Mouse (Mus musculus) lung, postnatal 0 days (tissue): ENCODE measurements around the gene Ifi27l2b. TPM values are rescaled to one million over a fixed set of nuclear protein-coding genes. Genes with fewer than 3 reads are reported as not detected.
"Not testable (repeated sequence)": the region's sequence is repeated elsewhere in the genome, so short reads cannot be mapped to it uniquely, and the experiment has no call there.

Source experiments
- ATAC-seq: fragments of 200-750 bp; cut with Nextera tagmentation; 2 replicates; pipeline ENCODE4 v1.8.0; 2017; ENCODE audit warnings: moderate library complexity
- DNase-seq: peaks from one replicate; pipeline ENCODE4 v3.0.0-alpha.2; 2016; ENCODE audit warnings: low spot score
- H3K27ac ChIP-seq: fragments of 300-500 bp; sonication (generic); 2 replicates; pipeline ENCODE4 v1.5.1; 2014; ENCODE audit warnings: antibody characterized with exemption, mild to moderate bottlenecking, low read length, mixed read lengths
- H3K27me3 ChIP-seq: fragments of 300-500 bp; sonication (generic); replicated peaks from 2 replicates; pipeline ENCODE4 v1.6.1; 2014; ENCODE audit warnings: low read length, mixed read lengths; ENCODE audit not compliant: insufficient read depth
- H3K36me3 ChIP-seq: fragments of 300-500 bp; sonication (generic); 2 replicates; pipeline ENCODE4 v1.6.1; 2014; ENCODE audit warnings: low read length, mixed read lengths; ENCODE audit not compliant: insufficient read depth
- H3K4me1 ChIP-seq: fragments of 300-500 bp; sonication (generic); 2 replicates; pipeline ENCODE4 v1.6.1; 2014; ENCODE audit warnings: antibody characterized with exemption, low read depth, low read length, mixed read lengths; ENCODE audit not compliant: insufficient read depth
- H3K4me2 ChIP-seq: fragments of 300-500 bp; sonication (generic); replicated peaks from 2 replicates; pipeline ENCODE4 v1.6.1; 2014; ENCODE audit warnings: low read depth, mild to moderate bottlenecking, low read length, moderate library complexity, mixed read lengths
- H3K4me3 ChIP-seq: fragments of 300-500 bp; sonication (generic); 2 replicates; pipeline ENCODE4 v1.5.1; 2014; ENCODE audit warnings: low read depth, low read length
- H3K9ac ChIP-seq: fragments of 300-500 bp; sonication (generic); replicated peaks from 2 replicates; pipeline ENCODE4 v1.6.1; 2014; ENCODE audit warnings: low read depth, mild to moderate bottlenecking
- H3K9me3 ChIP-seq: fragments of 300-500 bp; sonication (generic); 2 replicates; pipeline ENCODE4 v1.6.1; 2016; ENCODE audit warnings: low read length, mixed read lengths
- CTCF ChIP-seq: IDR thresholded peaks from 2 replicates; pipeline ENCODE4 v1.5.1; 2016; ENCODE audit warnings: antibody characterized with exemption, mild to moderate bottlenecking
- EP300 ChIP-seq: IDR thresholded peaks from 2 replicates; pipeline ENCODE4 v1.6.1; 2016; ENCODE audit warnings: antibody characterized with exemption, mild to moderate bottlenecking, control low read depth
- WGBS: fragments of 180-500 bp; shearing (Covaris S2); extraction: QIAGEN DNeasy Blood & Tissue Kit; methylation state at CpG from one replicate; pipeline ENCODE4 v1.1.7; 2014; 5-methylcytosine and 5-hydroxymethylcytosine counted together
- polyA plus RNA-seq: library from polyadenylated mRNA; unstranded; fragments of >200 nt; fragmentation: Nextera tagmentation; extraction: Ambion mirVana; gene quantifications from 2 replicates; pipeline ENCODE4 v1.2.1, GENCODE M21; 2015

The Ifi27l2b gene
- polyA plus RNA-seq, 1 experiment from 2014 or later = not detected

DNA sequence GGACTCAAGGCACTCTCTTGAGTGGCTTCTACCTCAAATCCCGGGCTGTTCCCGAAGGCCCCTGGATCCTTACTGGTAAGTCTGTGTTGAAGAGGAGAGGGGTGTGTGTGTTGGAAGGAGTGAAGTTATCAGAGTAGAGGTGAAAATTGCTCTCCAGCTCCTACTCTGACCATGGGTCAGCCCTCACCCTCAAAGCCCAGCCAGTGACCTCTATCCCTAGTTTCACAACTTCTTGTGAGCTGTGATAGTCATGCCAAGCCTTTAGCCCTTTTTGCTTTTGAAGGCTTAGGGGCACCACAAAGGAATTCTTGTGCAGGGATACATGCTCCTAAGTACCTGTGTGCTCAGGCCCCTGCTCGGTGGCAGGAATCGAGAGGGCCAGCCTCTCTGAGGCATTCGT lies 24.6 kb upstream of the Ifi27l2b start:
- no peak overlapping the region for H3K4me3 ChIP-seq
- H3K27me3 ChIP-seq = no peaks in the 10 kb centered on the region
- no peak overlapping the region for H3K27ac ChIP-seq
- TF ChIP-seq CTCF (no peak), EP300 (no peak)
- H3K9ac ChIP-seq = no peak overlapping the region
- peak; percentile 16 for ATAC-seq
- no peak for DNase-seq
- H3K4me2 ChIP-seq = no peak overlapping the region
- H3K9me3 ChIP-seq = no peaks in the 10 kb centered on the region
- 59% methylated on average over 5 of the region's 5 CpGs for WGBS
- no peaks in the 10 kb centered on the region for H3K4me1 ChIP-seq
- no peaks in the 10 kb centered on the region for H3K36me3 ChIP-seq

DNA sequence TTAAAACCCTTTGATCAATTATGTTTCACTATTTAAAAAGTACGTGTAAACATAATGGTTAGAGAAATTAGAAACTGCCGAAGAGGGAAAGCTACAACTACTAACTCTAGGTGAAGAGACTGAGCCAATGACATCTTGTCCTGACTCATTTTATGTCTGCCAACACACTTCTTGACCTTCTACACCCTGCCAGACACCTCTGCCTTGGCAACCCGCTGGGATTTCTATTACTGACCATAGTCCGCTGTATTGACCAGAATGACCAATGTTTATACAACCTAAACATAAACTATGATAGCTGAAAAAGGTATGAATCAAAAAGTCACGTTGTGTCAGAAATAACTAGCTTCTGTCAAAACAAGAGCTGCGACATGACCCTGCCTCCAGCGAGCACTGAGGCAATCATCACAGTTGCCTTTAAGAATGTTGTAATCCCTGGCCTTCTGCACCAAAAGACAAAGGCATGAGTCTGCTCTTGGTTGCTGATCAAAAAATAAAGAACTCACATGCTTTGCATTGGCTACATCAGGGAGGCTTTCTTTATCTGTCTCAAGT lies 20.5 kb upstream of the Ifi27l2b start:
- Histone ChIP-seq H3K27ac (no peak overlapping the region), H3K9ac (no peak overlapping the region), H3K4me2 (no peak overlapping the region), H3K4me3 (no peak overlapping the region), H3K9me3 (no peaks in the 10 kb centered on the region), H3K36me3 (no peaks in the 10 kb centered on the region), H3K27me3 (no peaks in the 10 kb centered on the region), H3K4me1 (no peaks in the 10 kb centered on the region)
- 51% methylated on average over 7 of the region's 7 CpGs for WGBS
- ATAC-seq = peak; percentile 39; the same call in 1 of the 2 replicates
- peak; percentile 74 for DNase-seq
- no peak; the same call in 1 of the 2 replicates for TF ChIP-seq EP300
- TF ChIP-seq CTCF = no peak

DNA sequence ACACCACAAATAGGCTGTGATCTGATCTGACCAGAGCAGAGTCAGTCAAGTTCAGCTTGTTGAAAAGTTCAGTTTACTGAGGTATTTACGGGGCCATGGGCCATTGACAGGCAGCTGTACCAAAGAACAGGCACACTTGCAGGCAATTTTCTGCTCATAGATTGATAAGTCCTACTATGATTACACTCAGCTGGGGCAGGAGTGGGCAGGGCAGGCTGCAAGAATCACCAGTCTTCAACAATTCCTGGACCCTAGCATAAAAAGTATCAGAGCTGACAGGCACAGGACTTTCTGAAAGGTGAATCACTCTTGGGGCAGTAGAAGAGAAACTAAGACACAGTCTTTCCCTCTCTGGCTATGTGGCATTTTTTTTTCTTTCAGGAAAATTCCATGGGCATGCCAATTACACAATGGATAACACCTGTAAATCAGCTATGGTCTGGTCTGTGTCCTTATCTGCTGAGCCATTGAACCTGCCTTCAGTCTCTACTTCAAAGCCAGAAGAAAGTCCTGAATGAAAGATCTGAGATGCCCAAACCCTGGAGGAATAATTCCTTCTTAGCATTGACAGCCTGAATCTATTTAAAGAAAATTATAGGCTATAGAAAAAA lies 19.9 kb upstream of the Ifi27l2b start:
- DNase-seq = no peak
- Histone ChIP-seq H3K27ac (no peak overlapping the region), H3K4me3 (no peak overlapping the region), H3K4me2 (no peak overlapping the region), H3K9ac (no peak overlapping the region), H3K27me3 (no peaks in the 10 kb centered on the region), H3K9me3 (no peaks in the 10 kb centered on the region), H3K36me3 (no peaks in the 10 kb centered on the region), H3K4me1 (no peaks in the 10 kb centered on the region)
- no peak for ATAC-seq
- 74% methylated on average over 1 of the region's 1 CpGs for WGBS
- TF ChIP-seq EP300 (no peak), CTCF (no peak)

DNA sequence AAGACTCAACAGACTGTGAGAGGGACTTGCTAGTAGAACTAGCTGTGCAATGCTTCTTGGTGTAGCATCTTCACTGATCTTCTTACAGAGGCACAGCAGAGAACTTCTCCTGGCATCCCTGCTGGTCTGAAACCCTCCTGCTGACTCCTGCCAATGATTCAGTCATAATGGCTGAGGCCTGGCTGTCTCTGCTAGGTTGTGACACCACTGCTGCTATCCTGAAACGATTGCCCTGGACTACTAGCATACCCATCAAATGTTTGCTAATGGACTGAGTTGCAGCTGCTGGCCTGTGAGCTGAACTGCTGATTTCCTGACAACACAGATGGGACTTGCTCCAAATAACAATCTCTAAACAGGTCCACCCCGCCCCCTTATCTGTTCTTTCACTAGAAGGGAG lies 17.5 kb upstream of the Ifi27l2b start:
- Histone ChIP-seq H3K4me3 (no peak overlapping the region), H3K9ac (no peak overlapping the region), H3K9me3 (no peaks in the 10 kb centered on the region), H3K4me1 (no peaks in the 10 kb centered on the region), H3K36me3 (no peaks in the 10 kb centered on the region), H3K4me2 (no peak overlapping the region), H3K27ac (no peak overlapping the region), H3K27me3 (no peaks in the 10 kb centered on the region)
- WGBS = 22% methylated on average over 2 of the region's 2 CpGs
- DNase-seq (no peak), ATAC-seq (no peak)
- TF ChIP-seq EP300 (no peak), CTCF (no peak)

DNA sequence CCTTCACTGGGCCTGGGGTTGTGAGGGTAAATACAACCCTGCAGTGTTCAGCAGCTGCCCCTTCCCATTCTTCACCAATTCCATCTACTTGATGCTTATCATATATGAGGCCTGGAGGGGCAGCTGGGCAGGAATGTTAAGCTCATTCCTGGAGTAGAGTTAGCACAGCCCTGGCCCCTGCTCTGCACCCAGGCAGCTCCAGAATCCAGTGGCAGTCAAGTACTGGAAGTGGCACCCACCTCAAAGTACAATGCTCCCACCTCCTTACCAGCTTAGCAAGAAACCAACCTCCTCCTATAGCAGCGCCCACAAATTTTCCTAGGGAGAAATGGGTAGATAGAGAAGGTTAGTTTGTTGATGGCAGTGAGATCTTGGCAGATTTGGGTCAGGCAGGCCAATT lies 296 bp downstream of the Ifi27l2b start:
- H3K4me2 ChIP-seq, H3K27ac ChIP-seq, H3K9me3 ChIP-seq, H3K4me3 ChIP-seq, ATAC-seq, H3K9ac ChIP-seq, H3K27me3 ChIP-seq, H3K36me3 ChIP-seq, DNase-seq, H3K4me1 ChIP-seq: not testable (repeated sequence)
- no CpG with 5 or more reads among the region's 1 CpGs for WGBS

DNA sequence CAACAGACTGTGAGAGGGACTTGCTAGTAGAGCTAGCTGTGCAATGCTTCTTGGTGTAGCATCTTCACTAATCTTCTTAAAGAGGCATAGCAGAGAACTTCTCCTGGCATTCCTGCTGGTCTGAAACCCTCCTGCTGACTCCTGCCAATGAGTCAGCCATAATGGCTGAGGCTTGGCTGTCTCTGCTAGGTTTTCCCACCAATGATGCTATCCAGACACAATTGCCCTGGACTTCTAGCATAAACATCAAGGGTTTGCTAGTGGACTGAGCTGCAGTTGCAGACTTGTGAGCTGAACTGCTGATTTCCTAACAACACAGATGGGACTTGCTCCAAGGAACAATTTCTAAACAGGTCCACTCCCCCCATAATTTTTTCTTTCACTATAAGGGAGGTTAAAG lies 3.7 kb downstream of the Ifi27l2b start:
- no peak overlapping the region for H3K4me2 ChIP-seq
- H3K36me3 ChIP-seq = no peaks in the 10 kb centered on the region
- ATAC-seq = no peak
- H3K27ac ChIP-seq = no peak overlapping the region
- no peak overlapping the region for H3K4me3 ChIP-seq
- no peaks in the 10 kb centered on the region for H3K9me3 ChIP-seq
- no peak for DNase-seq
- H3K9ac ChIP-seq = no peak overlapping the region
- H3K27me3 ChIP-seq = no peaks in the 10 kb centered on the region
- H3K4me1 ChIP-seq = no peaks in the 10 kb centered on the region
- TF ChIP-seq EP300 (no peak), CTCF (no peak)

- WGBS = 81% methylated on average over 3 of the region's 3 CpGs
- no peak for TF ChIP-seq CTCF
- no peak overlapping the region for H3K4me3 ChIP-seq
- no peak overlapping the region for H3K9ac ChIP-seq
- H3K27ac ChIP-seq = no peak overlapping the region
- no peaks in the 10 kb centered on the region for H3K4me1 ChIP-seq
- no peaks in the 10 kb centered on the region for H3K36me3 ChIP-seq
- no peak overlapping the region for H3K4me2 ChIP-seq
- no peak for ATAC-seq
- no peaks in the 10 kb centered on the region for H3K9me3 ChIP-seq
- DNase-seq = no peak
- no peaks in the 10 kb centered on the region for H3K27me3 ChIP-seq
Measured at GRCm38 (mm10) chr12:103445060-103445459, 12.0 kb downstream of the Ifi27l2b start.

DNA sequence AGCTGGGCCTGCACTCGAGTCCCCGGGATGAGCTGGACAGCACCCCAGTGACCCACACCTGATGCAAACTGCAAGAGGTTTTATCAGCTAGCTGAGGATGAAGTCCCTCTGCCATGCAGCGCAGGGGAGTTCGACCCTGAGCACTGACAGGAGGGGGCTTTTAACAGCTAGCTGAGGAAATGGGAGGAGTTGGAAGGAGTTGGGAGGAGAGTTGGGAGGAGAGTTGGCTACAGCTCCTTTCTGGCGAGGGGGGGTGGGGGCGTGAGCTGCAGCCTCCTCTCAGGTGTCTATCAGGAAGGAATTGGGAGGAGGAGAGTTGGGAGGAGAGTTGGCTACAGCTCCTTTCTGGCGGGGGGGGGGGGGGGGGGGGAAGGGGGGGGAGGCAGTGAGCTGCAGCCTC lies 12.8 kb downstream of the Ifi27l2b start:
- not testable (repeated sequence) for H3K4me1 ChIP-seq, H3K27me3 ChIP-seq, H3K27ac ChIP-seq, H3K36me3 ChIP-seq, H3K9me3 ChIP-seq, H3K9ac ChIP-seq, ATAC-seq, H3K4me2 ChIP-seq, H3K4me3 ChIP-seq, DNase-seq
- 28% methylated on average over 5 of the region's 7 CpGs for WGBS
